Mouse (Mus musculus) myocyte (in vitro differentiated cells): Measurements from ENCODE around the gene Camta1. TPM values are rescaled to one million over a fixed set of nuclear protein-coding genes. Genes with fewer than 3 reads are reported as not detected.
A peak's percentile ranks its signal among the peaks of the same experiment; 100 is the strongest.

Experiments used
- H3K27me3 ChIP-seq: one replicate; pipeline ENCODE4 v1.6.1; 2011; ENCODE audit not compliant: control insufficient read depth, insufficient read depth, insufficient read length
- H3K36me3 ChIP-seq: one replicate; pipeline ENCODE4 v1.6.1; 2011; ENCODE audit not compliant: control insufficient read depth, insufficient read depth
- H3K4me2 ChIP-seq: one replicate; pipeline ENCODE4 v1.6.1; 2011; ENCODE audit warnings: low read depth, control low read depth
- H3K4me3 ChIP-seq: one replicate; pipeline ENCODE4 v1.5.1; 2011; ENCODE audit warnings: mild to moderate bottlenecking, control low read depth, moderate library complexity
- H3K79me2 ChIP-seq: one replicate; pipeline ENCODE4 v1.6.1; 2011; ENCODE audit not compliant: control insufficient read depth, insufficient read depth
- H3ac ChIP-seq: one replicate; pipeline ENCODE4 v1.6.1; 2011; ENCODE audit not compliant: control insufficient read depth, insufficient read length
- CEBPB ChIP-seq: IDR thresholded peaks from 2 replicates; pipeline ENCODE4 v1.6.1; 2011; ENCODE audit warnings: mild to moderate bottlenecking, moderate library complexity; ENCODE audit not compliant: poor library complexity, insufficient read depth, severe bottlenecking
- E2F4 ChIP-seq: IDR thresholded peaks from one replicate; pipeline ENCODE4 v1.6.1; 2011; ENCODE audit warnings: mild to moderate bottlenecking, control low read depth, moderate library complexity; ENCODE audit not compliant: insufficient read depth
- MAX ChIP-seq: IDR thresholded peaks from one replicate; pipeline ENCODE4 v1.6.1; 2011; ENCODE audit warnings: low read depth, mild to moderate bottlenecking, control low read depth
- MYOD1 ChIP-seq, 3 experiments: IDR thresholded peaks; one replicate each; pipeline ENCODE4 v1.6.1; 2011; ENCODE audit warnings: control low read depth in 2 of 3, low read depth in 2 of 3, mild to moderate bottlenecking in 2 of 3, moderate library complexity in 1 of 3; ENCODE audit not compliant: insufficient read length in 2 of 3, control insufficient read depth in 1 of 3
- MYOG ChIP-seq, 3 experiments: IDR thresholded peaks; one replicate each; pipeline ENCODE4 v1.6.1; 2011; ENCODE audit warnings: control low read depth in 2 of 3, low read depth in 2 of 3, mild to moderate bottlenecking in 2 of 3; ENCODE audit not compliant: insufficient read length in 2 of 3, control insufficient read depth in 1 of 3, insufficient read depth in 1 of 3
- POLR2A ChIP-seq: IDR thresholded peaks from one replicate; pipeline ENCODE4 v1.6.1; 2011; ENCODE audit warnings: low read depth, mild to moderate bottlenecking, control low read depth, moderate library complexity; ENCODE audit not compliant: insufficient read length
- POLR2AphosphoS2 ChIP-seq: IDR thresholded peaks from one replicate; pipeline ENCODE4 v1.6.1; 2011; ENCODE audit warnings: low read depth, control low read depth; ENCODE audit not compliant: insufficient read length
- REST ChIP-seq: IDR thresholded peaks from one replicate; pipeline ENCODE4 v1.6.1; 2011; ENCODE audit warnings: mild to moderate bottlenecking, control low read depth, moderate library complexity; ENCODE audit not compliant: insufficient read depth, insufficient read length
- SRF ChIP-seq: IDR thresholded peaks from one replicate; pipeline ENCODE4 v1.6.1; 2011; ENCODE audit warnings: low read depth; ENCODE audit not compliant: control insufficient read depth, insufficient read length
- TCF12 ChIP-seq: IDR thresholded peaks from one replicate; pipeline ENCODE4 v1.6.1; 2011; ENCODE audit warnings: mild to moderate bottlenecking, control low read depth; ENCODE audit not compliant: poor library complexity, insufficient read depth, severe bottlenecking
- TCF3 ChIP-seq: IDR thresholded peaks from one replicate; pipeline ENCODE4 v1.6.1; 2011; ENCODE audit warnings: low read depth, control low read depth; ENCODE audit not compliant: insufficient read length
- USF1 ChIP-seq: IDR thresholded peaks from one replicate; pipeline ENCODE4 v1.6.1; 2011; ENCODE audit warnings: low read depth, mild to moderate bottlenecking, control low read depth, moderate library complexity
- polyA plus RNA-seq: library from polyadenylated mRNA; unstranded; fragments of >200 nt; fragmentation: generic; extraction: Trizol; gene quantifications from one replicate; pipeline ENCODE4 v1.2.1, GENCODE M21; 2012; ENCODE audit warnings: missing spikeins

The Camta1 gene
- polyA plus RNA-seq, 1 experiment, result 40.6 TPM

GRCm38 (mm10) chr4:151880044-151880690 is 18.5 kb upstream of the Camta1 start:
- H3K4me2 ChIP-seq, result no peak overlapping the region
- H3ac ChIP-seq, result no peak overlapping the region
- no peaks in the 10 kb centered on the region for H3K79me2 ChIP-seq
- TF ChIP-seq MYOD1 (IDR thresholded peaks at IDR 0.05; ENCODE audit: control insufficient read depth in 1 of 3, insufficient read length in 2 of 3, low read depth in 2 of 3) (no peak), REST (no peak), MAX (no peak), E2F4 (no peak), USF1 (no peak), POLR2A (no peak), MYOG (IDR thresholded peaks at IDR 0.05; ENCODE audit: control insufficient read depth in 1 of 3, insufficient read depth in 1 of 3, insufficient read length in 2 of 3, low read depth in 2 of 3) (no peak), TCF3 (no peak), SRF (no peak), CEBPB (no peak), POLR2AphosphoS2 (no peak), TCF12 (no peak)
- H3K4me3 ChIP-seq, result no peak overlapping the region
- peaks cover 71% of the 10 kb centered on the region for H3K27me3 ChIP-seq
- H3K36me3 ChIP-seq, result no peaks in the 10 kb centered on the region

- Histone ChIP-seq H3K79me2 (no peaks in the 10 kb centered on the region), H3K27me3 (peaks cover 65% of the 10 kb centered on the region), H3ac (no peak overlapping the region), H3K36me3 (no peaks in the 10 kb centered on the region), H3K4me2 (no peak overlapping the region), H3K4me3 (no peak overlapping the region)
- TF ChIP-seq USF1, result peak; percentile 18
- TF ChIP-seq MYOD1 (IDR thresholded peaks at IDR 0.05; ENCODE audit: control insufficient read depth in 1 of 3, insufficient read length in 2 of 3, low read depth in 2 of 3), result no peak
Observed at GRCm38 (mm10) chr4:151876400-151876799, 14.7 kb upstream of the Camta1 start.

- peaks cover 26% of the 10 kb centered on the region for H3K27me3 ChIP-seq
- peak overlapping the region; percentile 24 for H3K4me3 ChIP-seq
- no peak for TF ChIP-seq POLR2AphosphoS2
- no peak for TF ChIP-seq SRF
- TF ChIP-seq TCF12, result no peak
- no peak for TF ChIP-seq MYOG (IDR thresholded peaks at IDR 0.05; ENCODE audit: control insufficient read depth in 1 of 3, insufficient read depth in 1 of 3, insufficient read length in 2 of 3, low read depth in 2 of 3)
- no peak for TF ChIP-seq CEBPB
- TF ChIP-seq TCF3, result no peak
- TF ChIP-seq MYOD1 (IDR thresholded peaks at IDR 0.05; ENCODE audit: control insufficient read depth in 1 of 3, insufficient read length in 2 of 3, low read depth in 2 of 3), result no peak
- no peak for TF ChIP-seq POLR2A
- no peak for TF ChIP-seq USF1
- no peak for TF ChIP-seq REST
- TF ChIP-seq E2F4, result no peak
- TF ChIP-seq MAX, result no peak
- peak overlapping the region; percentile 98 for H3K4me2 ChIP-seq
- no peaks in the 10 kb centered on the region for H3K79me2 ChIP-seq
- no peaks in the 10 kb centered on the region for H3K36me3 ChIP-seq
- no peak overlapping the region for H3ac ChIP-seq
Observed at GRCm38 (mm10) chr4:151863511-151863910, 1.8 kb upstream of the Camta1 start.

GRCm38 (mm10) chr4:151861471-151861805 is 238 bp downstream of the Camta1 start:
- peak overlapping the region; percentile 24 for H3K4me3 ChIP-seq
- no peak overlapping the region for H3K4me2 ChIP-seq
- H3ac ChIP-seq, result peak overlapping the region; percentile 69
- H3K36me3 ChIP-seq, result no peaks in the 10 kb centered on the region
- H3K27me3 ChIP-seq, result peaks cover 9% of the 10 kb centered on the region
- H3K79me2 ChIP-seq, result no peaks in the 10 kb centered on the region
- no peak for TF ChIP-seq TCF3
- TF ChIP-seq USF1, result no peak
- no peak for TF ChIP-seq TCF12
- peak; percentile 58 for TF ChIP-seq POLR2AphosphoS2
- TF ChIP-seq E2F4, result no peak
- peak; percentile 80 for TF ChIP-seq POLR2A
- no peak for TF ChIP-seq SRF
- TF ChIP-seq MAX, result no peak
- no peak for TF ChIP-seq MYOD1 (IDR thresholded peaks at IDR 0.05; ENCODE audit: control insufficient read depth in 1 of 3, insufficient read length in 2 of 3, low read depth in 2 of 3)
- no peak for TF ChIP-seq MYOG (IDR thresholded peaks at IDR 0.05; ENCODE audit: control insufficient read depth in 1 of 3, insufficient read depth in 1 of 3, insufficient read length in 2 of 3, low read depth in 2 of 3)
- no peak for TF ChIP-seq CEBPB
